Mouse (Mus musculus): ENCODE measurements around the gene Capn15.

The Capn15 gene

DNA sequence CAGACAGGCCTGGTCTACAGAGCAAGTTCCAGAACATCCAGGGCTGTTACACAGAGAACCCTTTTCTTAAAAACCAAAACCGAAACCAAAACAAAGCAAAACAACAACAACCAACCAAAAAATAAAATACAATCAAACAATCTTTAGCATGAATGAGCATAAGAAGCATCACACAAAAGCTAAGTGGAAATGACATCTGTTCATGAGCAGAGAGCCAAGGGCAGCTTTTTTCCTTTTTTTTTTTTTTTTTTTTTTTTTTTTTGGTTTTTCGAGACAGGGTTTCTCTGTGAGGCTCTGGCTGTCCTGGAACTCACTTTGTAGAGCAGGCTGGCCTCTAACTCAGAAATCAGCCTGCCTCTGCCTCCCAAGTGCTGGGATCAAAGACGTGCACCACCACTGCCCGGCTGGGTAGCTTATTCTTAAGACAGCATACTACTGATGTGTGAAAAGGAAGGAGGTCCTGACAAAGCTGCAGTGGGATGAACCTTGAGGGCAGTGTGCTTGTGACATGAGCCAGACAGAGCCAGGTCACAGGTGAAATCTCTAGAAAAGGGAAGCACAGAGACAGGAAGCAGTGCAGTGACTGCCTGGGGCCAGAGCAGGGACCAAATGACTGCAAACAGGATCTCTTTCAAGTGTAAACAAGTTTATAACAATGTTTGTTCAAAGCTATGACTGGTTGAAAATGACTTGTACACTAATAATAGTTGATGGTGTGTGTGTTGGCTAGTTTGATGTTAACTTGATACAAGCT, 14.5 kb downstream of the Capn15 start:
- no peak for TF ChIP-seq GATA4 (IDR thresholded peaks at IDR 0.05; ENCODE audit: insufficient replicate concordance, low read length)

DNA sequence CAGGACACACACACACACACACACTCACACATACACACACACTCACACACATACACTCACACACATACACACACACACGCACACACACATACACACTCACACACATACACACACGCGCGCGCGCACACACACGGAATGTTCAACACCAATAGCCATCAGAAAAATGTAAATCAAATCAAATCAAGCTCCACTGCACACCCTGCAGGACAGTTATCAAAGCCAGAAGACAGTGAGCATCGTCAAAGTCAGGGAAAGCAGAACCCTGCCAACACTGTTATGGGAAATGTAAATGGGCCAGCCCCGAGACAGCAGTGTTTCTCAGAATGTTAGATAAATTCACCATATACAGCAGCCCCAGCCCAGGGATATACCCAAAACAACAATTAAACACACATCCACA, 15.1 kb downstream of the Capn15 start:
- TF ChIP-seq GATA4 (IDR thresholded peaks at IDR 0.05; ENCODE audit: insufficient replicate concordance, low read length): no peak

DNA sequence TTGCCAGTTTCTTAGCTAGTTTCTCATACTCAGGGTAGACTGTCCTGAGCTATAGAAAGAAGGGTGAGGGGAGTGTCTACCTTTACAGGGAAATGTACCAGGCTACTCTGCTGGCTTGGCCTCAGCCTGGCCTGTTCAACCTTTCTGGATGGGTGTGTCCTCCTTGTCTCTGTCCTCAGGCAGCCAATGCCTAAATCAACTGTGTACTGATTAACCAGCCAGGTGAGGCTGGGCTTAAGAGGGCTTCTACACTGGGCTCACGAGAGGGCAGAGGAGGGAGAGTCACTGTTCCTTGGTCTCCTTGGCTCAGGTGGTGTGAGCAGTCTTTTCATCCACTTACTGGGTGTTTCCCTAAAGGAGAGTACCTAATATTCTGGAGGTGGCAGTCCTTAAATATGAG, 17.4 kb downstream of the Capn15 start:
- no peak for TF ChIP-seq GATA4 (IDR thresholded peaks at IDR 0.05; ENCODE audit: insufficient replicate concordance, low read length)

DNA sequence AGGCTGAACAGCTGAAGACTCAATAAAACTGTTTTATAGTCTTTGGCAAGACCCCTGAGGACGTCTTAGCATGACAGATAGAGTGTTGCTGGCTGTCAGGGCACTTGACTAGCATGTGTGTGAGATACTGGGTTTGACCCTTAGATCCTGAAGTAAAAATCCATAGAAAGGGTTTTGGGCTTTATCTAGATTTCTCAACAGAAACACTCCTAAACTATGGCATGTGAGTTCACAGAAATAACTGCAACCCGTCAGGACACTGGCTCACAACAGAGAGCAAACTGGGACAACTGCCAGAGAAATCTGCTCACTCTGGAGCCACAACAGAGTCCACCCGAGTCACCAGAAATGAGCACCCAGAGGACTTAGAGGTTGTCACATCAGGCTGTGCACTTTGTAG, 17.9 kb downstream of the Capn15 start:
- no peak for TF ChIP-seq GATA4 (IDR thresholded peaks at IDR 0.05; ENCODE audit: insufficient replicate concordance, low read length)

DNA sequence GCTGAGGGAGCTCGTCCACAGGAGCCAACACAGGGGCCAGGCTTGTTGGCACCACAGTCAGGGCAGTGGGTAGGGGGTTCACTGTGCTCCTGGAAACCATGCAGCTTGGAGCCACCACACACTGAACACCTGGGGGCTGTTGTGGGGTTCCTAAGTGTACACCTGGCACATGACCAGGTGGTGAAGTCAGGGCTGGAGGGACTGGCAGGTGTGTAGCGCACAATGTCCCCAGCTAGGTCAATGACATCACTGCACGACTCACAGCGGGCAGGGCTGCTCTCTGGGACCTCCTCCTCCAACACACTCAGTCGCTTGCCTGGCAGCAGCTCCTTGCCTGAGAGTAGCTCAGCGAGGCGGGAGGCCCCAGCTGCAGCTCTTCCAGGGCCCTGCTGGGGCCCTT, 21.3 kb downstream of the Capn15 start:
- TF ChIP-seq GATA4 (IDR thresholded peaks at IDR 0.05; ENCODE audit: insufficient replicate concordance, low read length): no peak

DNA sequence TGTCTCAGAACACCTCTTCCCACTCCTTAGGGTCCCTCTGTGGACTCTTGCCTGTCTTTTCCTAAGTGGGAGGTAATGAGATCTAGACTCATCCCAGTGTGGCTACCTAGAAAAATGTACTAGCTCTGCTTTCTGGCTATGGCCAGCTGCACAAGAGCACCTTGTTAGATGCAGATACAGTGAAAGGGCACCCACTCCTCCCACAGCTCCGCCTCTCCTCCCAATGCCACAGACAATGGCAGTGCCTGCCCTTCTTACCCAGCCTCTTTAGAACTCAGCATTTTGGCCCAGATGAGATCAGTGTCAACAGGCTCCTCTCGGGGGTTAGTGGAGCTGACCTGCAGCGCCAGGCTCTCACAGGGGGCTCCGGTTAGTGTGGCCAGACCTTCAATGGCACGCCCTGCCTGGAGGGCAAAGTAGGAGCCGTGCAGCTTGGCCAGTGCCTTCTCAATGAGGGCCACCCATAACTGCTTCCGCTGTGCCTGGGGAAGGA, 23.1 kb downstream of the Capn15 start:
- TF ChIP-seq GATA4 (IDR thresholded peaks at IDR 0.05; ENCODE audit: insufficient replicate concordance, low read length): no peak

DNA sequence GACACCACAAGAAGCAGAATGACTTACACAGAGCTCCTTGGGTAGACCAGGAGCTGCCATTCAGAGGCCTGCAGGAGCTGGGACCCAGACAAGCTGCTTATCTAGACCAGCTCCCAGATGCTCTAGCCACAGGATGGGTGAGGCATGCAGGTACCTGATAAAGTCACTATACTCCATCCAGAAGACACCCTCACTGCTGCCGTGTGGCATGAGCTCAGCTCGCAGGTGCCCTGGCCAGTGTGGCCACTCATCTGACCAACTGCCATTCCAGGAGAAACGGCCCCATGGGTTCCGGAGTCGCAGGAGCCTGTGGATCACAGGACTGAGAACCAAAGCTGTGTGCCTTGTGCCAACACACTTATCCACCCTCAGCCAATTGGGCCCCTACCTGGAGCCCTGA, 24.0 kb downstream of the Capn15 start:
- no peak for TF ChIP-seq GATA4 (IDR thresholded peaks at IDR 0.05; ENCODE audit: insufficient replicate concordance, low read length)

DNA sequence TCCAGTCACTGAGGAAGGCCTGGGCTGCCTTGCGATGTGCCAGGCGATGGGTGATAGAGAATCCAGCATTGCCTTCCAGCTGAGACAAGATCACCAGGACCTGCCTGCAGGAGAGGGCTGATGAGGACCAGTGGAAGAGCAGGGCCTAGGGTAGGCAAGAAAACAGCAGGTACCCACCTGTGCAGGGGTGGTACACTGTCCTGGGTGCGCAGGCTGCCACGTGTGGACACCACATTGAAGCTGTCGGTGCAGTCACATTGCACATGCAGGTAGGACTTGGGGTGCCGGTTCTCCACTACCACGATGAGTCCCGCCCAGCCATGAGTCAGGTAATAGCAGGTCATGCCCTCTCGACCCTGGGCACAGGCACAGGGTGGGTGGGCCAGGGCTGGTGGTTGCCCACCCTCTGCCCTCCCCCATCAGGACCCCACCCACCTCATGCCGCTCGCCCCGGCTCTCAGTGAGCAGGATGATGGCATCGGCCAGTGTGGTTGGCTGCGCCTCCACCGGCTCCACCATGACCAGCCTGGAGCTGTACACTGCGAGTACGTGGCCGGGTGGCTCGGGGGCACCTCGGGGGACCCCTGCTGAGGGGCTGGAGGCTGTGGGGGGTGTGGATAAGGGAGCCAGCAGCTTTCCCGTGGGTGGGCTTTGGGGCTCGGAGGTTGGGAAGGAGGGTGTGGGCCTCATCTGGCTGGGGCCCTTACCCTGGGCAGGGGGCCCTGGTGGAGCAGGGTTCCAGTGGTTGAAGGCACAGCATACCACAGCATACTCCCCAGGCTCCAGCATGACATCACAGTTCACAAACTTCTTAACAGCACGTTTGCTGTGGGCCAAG, 25.7 kb downstream of the Capn15 start:
- no peak for TF ChIP-seq GATA4 (IDR thresholded peaks at IDR 0.05; ENCODE audit: insufficient replicate concordance, low read length)

DNA sequence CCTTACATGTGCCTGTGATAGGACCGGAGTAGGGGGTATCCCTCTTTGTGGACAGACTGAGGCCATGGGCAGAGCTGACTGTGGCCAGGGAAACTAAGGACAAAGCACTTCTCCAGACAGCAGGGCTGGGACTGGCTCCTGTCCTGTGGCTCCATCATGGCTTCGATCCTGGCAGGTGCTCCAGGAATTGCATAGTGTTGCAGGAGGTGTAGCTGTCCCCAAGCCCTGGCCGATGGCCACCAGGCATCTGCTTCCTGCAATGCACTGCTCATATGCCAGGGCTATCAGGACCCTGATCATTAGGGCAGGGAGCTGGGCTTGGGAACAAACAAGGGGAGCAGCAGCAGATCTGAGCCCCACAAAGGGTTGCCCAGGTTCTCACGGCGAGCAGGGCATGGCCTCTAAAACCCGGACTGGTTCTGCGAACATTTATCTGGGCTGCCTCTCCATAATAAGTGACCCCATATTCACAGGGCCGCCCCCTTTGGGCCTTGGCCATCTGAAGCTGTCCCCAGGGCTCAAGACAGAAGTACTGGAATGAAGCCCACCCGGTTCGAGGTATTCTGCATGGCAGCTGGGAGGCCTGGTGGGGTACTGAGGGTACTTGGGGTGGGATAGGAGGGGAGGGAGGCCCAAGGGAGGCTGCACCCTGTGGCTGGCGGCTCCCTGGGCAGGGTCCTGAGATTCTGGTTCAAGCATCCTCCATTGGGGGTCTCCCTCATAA, 26.7 kb downstream of the Capn15 start:
- no peak for TF ChIP-seq GATA4 (IDR thresholded peaks at IDR 0.05; ENCODE audit: insufficient replicate concordance, low read length)

DNA sequence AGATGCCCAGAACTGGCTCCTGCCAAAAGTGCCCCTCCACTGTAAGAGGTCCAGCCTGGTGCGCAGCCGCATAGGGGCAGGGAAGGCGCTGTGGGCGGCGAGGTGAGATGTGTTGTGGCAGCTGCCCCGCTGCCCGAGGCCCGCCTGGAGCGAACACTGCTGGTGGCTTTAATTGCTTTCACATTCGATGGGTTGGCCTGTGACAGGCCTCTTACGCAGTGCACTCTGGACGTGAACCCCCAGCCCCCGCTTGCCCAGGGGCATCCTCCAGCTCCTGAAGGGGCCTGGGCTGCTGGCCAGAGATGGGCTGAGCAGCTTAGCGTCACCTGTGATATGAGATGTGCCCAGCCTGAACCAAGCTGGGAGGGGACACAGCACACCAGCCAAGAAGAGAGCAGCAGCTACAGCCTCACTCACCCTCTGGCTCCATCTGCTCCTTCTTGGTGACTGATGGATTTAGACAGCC, 28.0 kb downstream of the Capn15 start:
- no peak for TF ChIP-seq GATA4 (IDR thresholded peaks at IDR 0.05; ENCODE audit: insufficient replicate concordance, low read length)

DNA sequence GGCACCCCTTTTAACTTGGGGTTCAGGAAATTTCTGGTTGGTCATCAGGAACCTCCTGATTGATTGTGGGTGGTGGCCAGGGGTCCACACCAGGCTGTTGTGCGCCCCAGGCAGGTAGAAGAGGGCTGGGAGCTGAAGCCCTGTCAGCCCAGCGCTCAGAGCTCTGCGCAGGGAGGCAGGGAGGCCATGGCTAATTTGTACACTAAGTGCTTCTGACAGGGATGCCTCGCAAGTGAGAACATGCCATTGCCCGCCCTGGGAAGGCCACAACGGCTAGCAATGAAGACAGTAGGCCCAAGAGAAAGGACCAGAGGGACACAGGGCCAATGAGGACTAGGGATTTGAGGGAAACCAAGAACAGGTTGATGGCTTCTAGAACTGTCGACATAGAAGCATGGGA, 29.0 kb downstream of the Capn15 start:
- TF ChIP-seq GATA4 (IDR thresholded peaks at IDR 0.05; ENCODE audit: insufficient replicate concordance, low read length): no peak

DNA sequence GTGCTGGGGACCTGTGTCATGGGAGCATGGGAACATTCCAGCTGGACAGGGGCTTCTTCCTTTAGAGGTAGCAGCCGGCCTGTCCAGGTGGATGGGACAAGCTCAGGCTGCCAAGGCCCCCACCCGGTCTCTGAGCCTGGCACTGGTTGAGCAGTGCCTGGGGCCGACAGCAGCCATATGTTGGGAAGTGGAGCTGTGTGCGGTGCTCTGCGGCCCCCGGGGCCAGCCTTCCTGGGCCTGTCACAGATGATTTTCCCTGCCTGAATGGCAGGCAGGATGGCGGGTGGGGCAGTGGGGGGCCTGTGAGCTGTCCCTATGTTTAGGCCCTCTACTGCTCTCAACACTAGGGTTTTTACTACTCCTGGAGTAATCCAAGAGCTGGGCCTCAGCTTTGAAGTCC, 29.4 kb downstream of the Capn15 start:
- TF ChIP-seq GATA4 (IDR thresholded peaks at IDR 0.05; ENCODE audit: insufficient replicate concordance, low read length): no peak

DNA sequence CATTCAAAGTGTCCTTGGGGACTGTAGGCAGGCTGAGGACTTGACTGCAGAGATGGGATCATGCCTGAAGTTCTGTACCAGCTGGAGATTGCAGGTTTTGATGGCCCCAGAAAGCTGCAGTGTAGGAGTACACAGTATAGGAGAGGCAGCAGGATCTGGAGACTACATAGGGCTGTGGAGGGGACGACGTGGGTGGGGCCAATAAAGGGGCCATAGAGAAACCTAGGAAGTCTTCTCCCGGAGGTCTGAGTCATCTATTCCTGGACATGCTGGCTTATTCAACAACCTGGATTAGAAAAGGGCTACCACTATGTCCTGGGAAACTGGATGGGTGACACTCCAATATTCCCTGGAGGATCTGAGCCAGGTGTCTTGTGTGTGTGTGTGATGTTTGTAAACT, 29.9 kb downstream of the Capn15 start:
- no peak for TF ChIP-seq GATA4 (IDR thresholded peaks at IDR 0.05; ENCODE audit: insufficient replicate concordance, low read length)

DNA sequence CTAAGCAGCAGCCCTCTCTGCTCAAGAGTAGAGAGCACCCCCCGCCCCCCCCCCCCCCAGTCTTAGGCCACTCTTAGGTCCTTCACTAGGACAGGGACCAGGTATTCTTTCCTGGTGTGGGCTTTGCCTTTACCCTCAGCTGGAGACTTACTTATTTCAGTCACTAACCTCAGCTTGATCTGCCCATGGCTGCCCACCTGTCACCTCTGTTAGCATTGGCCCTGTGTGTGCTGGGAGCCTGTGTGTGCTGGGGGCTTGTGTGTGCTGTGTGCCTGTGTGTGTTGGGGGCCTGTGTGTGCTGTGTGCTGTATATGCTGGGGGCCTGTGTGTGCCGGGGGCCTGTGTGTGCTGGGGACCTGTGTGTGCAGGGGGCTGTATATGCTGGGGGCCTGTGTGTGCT, 30.9 kb downstream of the Capn15 start:
- no peak for TF ChIP-seq GATA4 (IDR thresholded peaks at IDR 0.05; ENCODE audit: insufficient replicate concordance, low read length)

DNA sequence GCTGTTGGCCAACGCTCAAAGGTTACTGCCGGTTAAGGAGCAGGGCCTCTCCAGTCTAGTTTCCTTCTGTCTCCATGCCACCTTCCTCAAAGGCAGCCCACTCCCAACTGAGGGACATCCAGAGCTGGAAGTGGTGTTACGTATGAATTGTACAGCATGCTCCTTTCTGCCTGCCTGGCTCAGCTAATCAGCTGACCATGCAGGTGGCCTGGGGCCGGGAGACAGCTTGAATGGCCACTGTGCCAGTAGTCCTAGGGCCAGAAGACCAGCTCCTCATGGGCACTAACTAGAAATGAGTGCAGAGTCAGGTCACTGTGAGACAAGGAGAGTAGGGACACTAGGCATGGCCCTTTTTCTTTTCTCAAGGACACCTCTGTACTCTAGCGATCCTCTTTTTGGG, 32.4 kb downstream of the Capn15 start:
- no peak for TF ChIP-seq GATA4 (IDR thresholded peaks at IDR 0.05; ENCODE audit: insufficient replicate concordance, low read length)
